Mouse (Mus musculus): ENCODE data around the gene Fam83g. TPM values are rescaled to one million over a fixed set of nuclear protein-coding genes. Genes with fewer than 3 reads are reported as not detected.

Gene Fam83g
- polyA plus RNA-seq, 1 experiment from 2014 or later = 2.1 TPM

DNA sequence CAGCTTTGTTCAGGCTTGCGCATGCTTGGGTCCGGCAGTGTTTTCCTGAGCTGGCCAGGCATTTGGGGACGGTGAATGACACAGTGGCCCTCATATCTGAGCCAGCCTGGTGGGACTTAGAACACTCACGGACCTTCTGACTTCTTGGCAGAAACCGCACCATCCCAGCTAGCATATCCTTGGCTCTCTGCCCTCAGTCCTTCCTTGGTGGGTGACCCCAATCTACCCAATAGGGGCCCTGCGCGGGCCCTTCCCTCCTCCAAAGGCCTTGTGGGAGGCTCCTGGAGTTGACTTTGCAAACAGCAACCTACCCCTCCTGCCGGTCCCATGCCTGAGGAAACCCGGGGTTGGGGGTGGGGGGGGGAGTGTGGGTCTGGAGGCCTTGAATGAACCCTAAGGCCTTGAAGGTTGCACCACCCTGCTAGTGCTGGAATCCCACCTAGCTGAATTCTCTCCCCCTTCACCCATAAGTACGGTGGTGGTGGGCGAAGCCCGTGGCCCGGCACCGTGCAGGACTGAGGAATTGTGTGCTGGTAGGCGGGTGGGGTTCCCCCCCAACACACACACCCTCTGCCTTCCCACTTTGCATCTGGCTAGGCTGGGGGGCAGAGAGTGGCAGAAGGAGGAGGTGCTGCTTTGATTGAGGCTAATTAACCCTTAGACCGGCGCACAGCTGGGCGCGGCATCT is 9.6 kb upstream of the Fam83g start:
- TF ChIP-seq CTCF (IDR thresholded peaks at IDR 0.05; ENCODE audit: low read depth) = no peak
- ATAC-seq (ENCODE audit: insufficient read depth) (peak; percentile 75), DNase-seq (peak; percentile 28)
- 26% methylated on average over 19 of the region's 19 CpGs for WGBS
- Histone ChIP-seq H3K27me3 (ENCODE audit: insufficient read depth, low read length) (no peaks in the 10 kb centered on the region), H3K9me3 (ENCODE audit: low read depth, low read length) (no peaks in the 10 kb centered on the region), H3K4me2 (peak overlapping the region; percentile 27; the same call in 1 of the 2 replicates), H3K27ac (ENCODE audit: low read depth) (no peak overlapping the region), H3K36me3 (ENCODE audit: insufficient read depth) (no peaks in the 10 kb centered on the region), H3K4me3 (ENCODE audit: low read depth, low read length) (no peak overlapping the region), H3K4me1 (ENCODE audit: insufficient read depth) (peaks cover 15% of the 10 kb centered on the region), H3K9ac (0 out of 2 replicates have a peak overlapping the region, but pooled peaks have one; percentile 34)

DNA sequence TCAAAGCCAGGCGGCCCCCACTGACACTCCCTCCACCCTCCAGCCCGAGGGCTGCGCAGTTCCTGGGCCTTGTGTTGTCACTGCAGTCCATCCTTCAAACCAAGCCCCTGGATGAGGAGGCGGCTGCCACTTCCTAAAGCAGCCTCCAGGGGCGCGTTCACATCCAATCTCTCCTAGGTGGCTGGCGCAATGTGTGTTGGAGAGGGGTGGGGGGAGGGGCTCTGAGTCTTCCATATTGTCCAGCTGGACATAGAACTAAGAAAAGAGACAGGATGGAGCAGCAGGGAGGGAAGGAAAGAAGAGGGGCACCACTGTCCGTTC is 9.1 kb upstream of the Fam83g start:
- Histone ChIP-seq H3K27me3 (ENCODE audit: insufficient read depth, low read length) (no peaks in the 10 kb centered on the region), H3K4me1 (ENCODE audit: insufficient read depth) (peaks cover 14% of the 10 kb centered on the region), H3K27ac (ENCODE audit: low read depth) (no peak overlapping the region), H3K4me2 (peak overlapping the region; percentile 27; the same call in 1 of the 2 replicates), H3K4me3 (ENCODE audit: low read depth, low read length) (no peak overlapping the region), H3K36me3 (ENCODE audit: insufficient read depth) (no peaks in the 10 kb centered on the region), H3K9me3 (ENCODE audit: low read depth, low read length) (no peaks in the 10 kb centered on the region), H3K9ac (no peak overlapping the region)
- peak; percentile 78 for TF ChIP-seq CTCF (IDR thresholded peaks at IDR 0.05; ENCODE audit: low read depth)
- 3% methylated on average over 8 of the region's 8 CpGs for WGBS
- ATAC-seq (ENCODE audit: insufficient read depth) (peak; percentile 72; the same call in 1 of the 2 replicates), DNase-seq (peak; percentile 81)

DNA sequence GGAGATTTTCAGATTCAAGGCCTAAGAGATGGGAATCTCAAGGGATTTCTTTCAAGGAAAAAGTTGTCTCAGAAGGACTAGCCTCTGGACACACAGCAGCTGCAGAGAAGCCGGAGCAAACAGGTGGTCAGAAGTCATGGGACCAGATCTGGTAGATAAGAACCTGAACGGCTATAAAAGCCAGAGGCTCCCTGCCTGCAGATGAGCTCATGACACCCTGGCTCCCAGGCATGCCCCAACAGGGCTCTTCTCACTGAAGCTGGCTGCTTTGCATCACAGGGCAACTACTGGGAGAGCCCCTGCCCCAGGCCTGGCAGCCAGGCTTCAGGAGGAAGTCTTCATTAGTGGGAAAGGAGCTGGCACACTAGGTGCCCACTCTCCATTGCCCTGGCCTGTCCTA is 8.6 kb upstream of the Fam83g start:
- H3K27ac ChIP-seq (ENCODE audit: low read depth) = no peak overlapping the region
- 30% methylated on average over 2 of the region's 2 CpGs for WGBS
- no peak for DNase-seq
- no peaks in the 10 kb centered on the region for H3K9me3 ChIP-seq (ENCODE audit: low read depth, low read length)
- no peak for TF ChIP-seq CTCF (IDR thresholded peaks at IDR 0.05; ENCODE audit: low read depth)
- no peak for ATAC-seq (ENCODE audit: insufficient read depth)
- H3K36me3 ChIP-seq (ENCODE audit: insufficient read depth) = no peaks in the 10 kb centered on the region
- H3K4me3 ChIP-seq (ENCODE audit: low read depth, low read length) = no peak overlapping the region
- no peaks in the 10 kb centered on the region for H3K27me3 ChIP-seq (ENCODE audit: insufficient read depth, low read length)
- H3K9ac ChIP-seq = no peak overlapping the region
- H3K4me2 ChIP-seq = no peak overlapping the region; the same call in 1 of the 2 replicates
- peaks cover 12% of the 10 kb centered on the region for H3K4me1 ChIP-seq (ENCODE audit: insufficient read depth)

DNA sequence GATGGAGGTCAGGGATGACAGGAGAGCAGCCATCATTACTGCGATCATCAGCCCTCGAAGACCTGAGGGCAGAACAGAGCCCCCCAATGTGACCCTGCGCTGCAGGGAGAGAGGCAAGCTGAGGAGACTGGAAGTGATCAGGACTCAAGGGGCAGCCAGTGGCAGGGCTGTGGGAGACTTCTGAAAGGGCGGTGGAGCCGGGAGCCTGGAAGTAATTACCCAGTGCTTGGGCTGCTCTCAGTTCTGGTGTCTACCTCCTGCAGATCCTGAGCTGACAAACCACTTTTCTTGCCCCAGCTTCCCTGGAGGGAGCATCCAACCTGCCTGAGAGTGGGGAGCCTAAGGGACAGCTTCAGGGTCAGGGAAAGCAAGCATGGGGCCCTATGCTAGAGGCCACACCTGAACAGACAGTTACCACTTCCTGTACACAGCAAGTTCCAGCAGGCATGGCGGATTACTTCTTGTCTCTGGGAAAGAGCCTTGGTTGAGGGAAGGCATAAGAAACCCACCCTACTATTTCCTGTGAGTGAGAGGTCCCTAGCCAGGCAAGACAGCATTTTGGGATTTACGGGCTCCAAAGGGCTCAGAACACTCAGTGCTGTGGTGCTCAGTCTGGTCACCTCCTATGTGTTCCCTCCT is 7.6 kb upstream of the Fam83g start:
- no peak overlapping the region for H3K9ac ChIP-seq
- H3K27ac ChIP-seq (ENCODE audit: low read depth) = no peak overlapping the region
- WGBS = 76% methylated on average over 7 of the region's 7 CpGs
- no peak overlapping the region for H3K4me3 ChIP-seq (ENCODE audit: low read depth, low read length)
- DNase-seq (no peak), ATAC-seq (ENCODE audit: insufficient read depth) (no peak)
- no peak for TF ChIP-seq CTCF (IDR thresholded peaks at IDR 0.05; ENCODE audit: low read depth)
- H3K4me1 ChIP-seq (ENCODE audit: insufficient read depth) = peaks cover 12% of the 10 kb centered on the region
- no peak overlapping the region for H3K4me2 ChIP-seq
- no peaks in the 10 kb centered on the region for H3K36me3 ChIP-seq (ENCODE audit: insufficient read depth)
- H3K27me3 ChIP-seq (ENCODE audit: insufficient read depth, low read length) = no peaks in the 10 kb centered on the region
- no peaks in the 10 kb centered on the region for H3K9me3 ChIP-seq (ENCODE audit: low read depth, low read length)

DNA sequence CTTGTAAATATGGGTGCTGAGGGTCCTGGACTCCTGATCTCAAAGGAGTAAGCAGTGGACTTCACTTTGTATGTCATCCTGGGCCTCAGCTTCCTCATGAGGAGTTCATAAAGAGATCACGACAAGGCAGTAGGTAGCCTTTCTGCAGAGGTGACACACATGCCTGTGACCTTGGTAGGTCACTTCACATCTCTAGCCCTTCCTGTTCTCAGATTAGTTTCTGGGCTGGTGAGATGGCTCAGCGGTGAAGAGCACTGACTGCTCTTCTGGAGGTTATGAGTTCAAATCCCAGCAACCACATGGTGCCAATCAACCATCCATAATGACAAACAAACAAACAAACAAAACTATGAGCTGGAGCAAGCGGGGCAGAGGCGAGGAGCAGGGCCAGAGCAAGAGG is 6.2 kb upstream of the Fam83g start:
- DNase-seq (no peak), ATAC-seq (ENCODE audit: insufficient read depth) (no peak)
- Histone ChIP-seq H3K9me3 (ENCODE audit: low read depth, low read length) (no peaks in the 10 kb centered on the region), H3K27me3 (ENCODE audit: insufficient read depth, low read length) (no peaks in the 10 kb centered on the region; the same call in 1 of the 2 replicates), H3K27ac (ENCODE audit: low read depth) (no peak overlapping the region), H3K4me1 (ENCODE audit: insufficient read depth) (peaks cover 12% of the 10 kb centered on the region), H3K36me3 (ENCODE audit: insufficient read depth) (no peaks in the 10 kb centered on the region), H3K4me2 (no peak overlapping the region), H3K4me3 (ENCODE audit: low read depth, low read length) (no peak overlapping the region), H3K9ac (no peak overlapping the region)
- 77% methylated on average over 4 of the region's 4 CpGs for WGBS
- no peak for TF ChIP-seq CTCF (IDR thresholded peaks at IDR 0.05; ENCODE audit: low read depth)

DNA sequence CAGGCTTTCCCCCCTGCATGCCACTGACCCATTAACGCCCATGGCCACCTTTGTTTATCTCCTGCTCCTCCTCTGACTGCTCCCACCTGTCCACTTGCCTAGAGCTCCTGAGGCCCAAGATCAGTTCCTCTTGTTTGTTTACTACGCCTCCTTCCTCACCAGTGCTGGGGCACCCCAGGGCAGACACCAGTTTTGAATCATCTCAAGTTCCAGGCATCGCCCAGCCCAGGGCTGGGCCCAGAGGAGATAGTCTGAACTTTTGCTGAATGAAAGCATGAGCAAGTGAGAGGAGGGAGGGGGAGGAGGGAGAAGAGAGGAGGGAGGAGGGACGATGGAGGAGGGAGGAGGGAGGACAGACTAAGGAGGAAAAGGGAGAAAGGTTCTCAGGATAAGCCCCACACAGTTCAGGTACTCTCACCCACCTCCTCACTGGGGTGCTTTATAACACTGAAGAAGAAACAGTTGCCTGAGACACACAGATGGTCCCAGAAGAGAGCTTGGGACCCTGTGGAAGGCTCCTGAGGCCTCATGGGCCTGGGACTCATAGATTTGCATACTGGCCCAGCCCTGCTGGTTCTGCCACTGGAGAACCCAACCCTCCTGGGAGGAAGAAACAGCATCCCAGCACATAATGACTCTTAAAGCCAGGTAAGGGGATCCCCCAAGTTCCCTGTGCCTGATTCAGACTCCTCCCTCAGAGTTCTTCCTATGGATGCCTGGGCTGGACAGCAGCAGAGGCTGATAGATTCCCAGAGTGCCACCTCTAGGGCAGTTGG is 4.6 kb upstream of the Fam83g start:
- Histone ChIP-seq H3K27me3 (ENCODE audit: insufficient read depth, low read length) (peaks cover 15% of the 10 kb centered on the region), H3K9ac (no peak overlapping the region), H3K4me2 (no peak overlapping the region), H3K36me3 (ENCODE audit: insufficient read depth) (no peaks in the 10 kb centered on the region), H3K27ac (ENCODE audit: low read depth) (no peak overlapping the region), H3K4me3 (ENCODE audit: low read depth, low read length) (no peak overlapping the region), H3K9me3 (ENCODE audit: low read depth, low read length) (no peaks in the 10 kb centered on the region), H3K4me1 (ENCODE audit: insufficient read depth) (peaks cover 10% of the 10 kb centered on the region)
- 40% methylated on average over 4 of the region's 4 CpGs for WGBS
- no peak for TF ChIP-seq CTCF (IDR thresholded peaks at IDR 0.05; ENCODE audit: low read depth)
- ATAC-seq (ENCODE audit: insufficient read depth) (no peak), DNase-seq (no peak)
